Mouse (Mus musculus): ENCODE measurements around the gene Wdr90.

GRCm38 (mm10) chr17:25860229-25860628, 1.1 kb downstream of the Wdr90 start:
- TF ChIP-seq POLR2A (IDR thresholded peaks at IDR 0.05; ENCODE audit: insufficient read depth, low read depth, low read length) (no peak), CTCF (IDR thresholded peaks at IDR 0.05; ENCODE audit: insufficient read depth, low read depth, low read length) (no peak)

Measured in olfactory bulb, adult 2 months (tissue).